Mouse (Mus musculus) spleen, adult 2 months (tissue): ENCODE measurements around the gene Rnf216. TPM values are rescaled to one million over a fixed set of nuclear protein-coding genes. Genes with fewer than 3 reads are reported as not detected.

Experiments used
- DNase-seq, 2 experiments: peaks; one replicate each; pipeline versions ENCODE4 v3.0.0 to v3.0.0-alpha.2; 2012 to 2021; ENCODE audit warnings: low spot score in 2 of 2, low read depth in 1 of 2
- H3K27ac ChIP-seq: fragments of 200-500 bp; 2 replicates; pipeline ENCODE4 v1.5.1; 2012; ENCODE audit warnings: low read length, inconsistent platforms; ENCODE audit not compliant: insufficient read depth
- H3K27me3 ChIP-seq: fragments of 200-500 bp; 2 replicates; pipeline ENCODE4 v1.6.1; 2012; ENCODE audit warnings: mild to moderate bottlenecking, moderate library complexity, low read length, inconsistent platforms; ENCODE audit not compliant: control insufficient read depth, insufficient read depth
- H3K36me3 ChIP-seq: fragments of 200-500 bp; 2 replicates; pipeline ENCODE4 v1.6.1; 2012; ENCODE audit warnings: mild to moderate bottlenecking, low read length, inconsistent platforms; ENCODE audit not compliant: control insufficient read depth, insufficient read depth
- H3K4me1 ChIP-seq: fragments of 200-500 bp; 2 replicates; pipeline ENCODE4 v1.6.1; 2011; ENCODE audit warnings: inconsistent platforms; ENCODE audit not compliant: control insufficient read depth, insufficient read depth, insufficient read length
- H3K4me3 ChIP-seq: fragments of 200-500 bp; 2 replicates; pipeline ENCODE4 v1.5.1; 2011; ENCODE audit warnings: mild to moderate bottlenecking, inconsistent platforms; ENCODE audit not compliant: insufficient read depth, insufficient read length; ENCODE audit errors: extremely low read depth
- CTCF ChIP-seq: fragments of 200-500 bp; IDR thresholded peaks from 2 replicates; pipeline ENCODE4 v1.5.1; 2011; ENCODE audit warnings: mild to moderate bottlenecking, inconsistent platforms; ENCODE audit not compliant: insufficient read depth, insufficient read length, insufficient replicate concordance; ENCODE audit errors: extremely low read depth
- POLR2A ChIP-seq: fragments of 200-500 bp; IDR thresholded peaks from 2 replicates; pipeline ENCODE4 v1.6.1; 2011; ENCODE audit warnings: low read depth, low read length, inconsistent platforms
- WGBS: fragments of 180-500 bp; shearing (Covaris S2); methylation state at CpG from one replicate; pipeline ENCODE4 v1.1.7; 2018; 5-methylcytosine and 5-hydroxymethylcytosine counted together
- polyA plus RNA-seq: library from polyadenylated mRNA; depleted of rRNA; stranded (reverse); fragments of >200 nt; gene quantifications from 2 replicates; pipeline ENCODE4 v1.2.3, GENCODE M21; 2012

The Rnf216 gene
- polyA plus RNA-seq, 1 experiment = 25.9 TPM

DNA sequence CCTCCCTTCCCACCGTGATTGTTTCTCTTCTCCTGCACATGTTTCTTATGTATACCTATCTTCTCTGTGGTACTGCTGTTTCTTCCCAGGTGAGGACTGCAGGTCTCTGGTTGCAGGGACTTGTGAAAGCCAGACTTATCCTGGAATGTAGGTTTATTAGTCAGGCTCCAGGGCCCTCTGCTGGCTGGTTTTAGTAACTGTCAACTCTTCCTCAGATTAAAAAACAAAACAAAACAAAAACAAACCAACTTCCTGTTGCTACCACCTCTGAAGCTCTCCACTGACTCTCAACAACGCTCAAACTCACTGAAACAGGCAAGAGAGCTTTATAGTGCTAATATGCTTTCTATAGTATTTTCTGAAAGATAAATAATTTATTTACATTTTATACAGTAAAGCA, 69.5 kb downstream of the Rnf216 start:
- 74% methylated on average over 2 of the region's 2 CpGs for WGBS
- Histone ChIP-seq H3K4me3 (no peak overlapping the region), H3K27me3 (no peaks in the 10 kb centered on the region), H3K4me1 (peaks cover 12% of the 10 kb centered on the region; the same call in 1 of the 2 replicates), H3K27ac (no peak overlapping the region), H3K36me3 (peaks cover 1% of the 10 kb centered on the region; the same call in 1 of the 2 replicates)
- DNase-seq = peak in 1 of 2 experiments; percentile 12
- no peak for TF ChIP-seq POLR2A
- no peak for TF ChIP-seq CTCF

DNA sequence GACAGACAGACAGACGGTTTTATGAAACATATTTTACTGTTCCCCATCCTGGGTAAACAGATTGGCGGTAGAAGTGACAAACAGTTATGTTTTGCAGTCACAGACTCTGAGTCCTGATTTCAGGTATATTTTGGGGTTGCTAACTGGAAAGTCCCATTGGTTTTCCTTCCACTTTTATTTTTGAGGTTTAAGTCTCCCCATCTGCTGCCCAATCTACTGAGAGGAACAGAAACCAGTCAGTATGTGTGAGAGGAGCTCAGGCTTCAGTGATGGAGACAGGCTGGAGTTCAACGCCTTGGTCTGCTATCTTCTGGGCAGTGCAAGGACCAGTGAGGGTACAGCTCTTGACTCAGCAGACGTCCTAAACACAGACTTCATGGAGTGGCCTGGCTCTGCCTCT, 74.0 kb downstream of the Rnf216 start:
- no peaks in the 10 kb centered on the region for H3K27me3 ChIP-seq
- H3K4me1 ChIP-seq = peaks cover 14% of the 10 kb centered on the region; the same call in 1 of the 2 replicates
- peak overlapping the region; percentile 97 for H3K27ac ChIP-seq
- H3K4me3 ChIP-seq = peak overlapping the region; percentile 57
- peak; percentile 28 to 36 for DNase-seq
- peaks cover 2% of the 10 kb centered on the region for H3K36me3 ChIP-seq
- WGBS = 21% methylated on average over 4 of the region's 4 CpGs
- TF ChIP-seq POLR2A (peak; percentile 12; the same call in 1 of the 2 replicates), CTCF (no peak)

DNA sequence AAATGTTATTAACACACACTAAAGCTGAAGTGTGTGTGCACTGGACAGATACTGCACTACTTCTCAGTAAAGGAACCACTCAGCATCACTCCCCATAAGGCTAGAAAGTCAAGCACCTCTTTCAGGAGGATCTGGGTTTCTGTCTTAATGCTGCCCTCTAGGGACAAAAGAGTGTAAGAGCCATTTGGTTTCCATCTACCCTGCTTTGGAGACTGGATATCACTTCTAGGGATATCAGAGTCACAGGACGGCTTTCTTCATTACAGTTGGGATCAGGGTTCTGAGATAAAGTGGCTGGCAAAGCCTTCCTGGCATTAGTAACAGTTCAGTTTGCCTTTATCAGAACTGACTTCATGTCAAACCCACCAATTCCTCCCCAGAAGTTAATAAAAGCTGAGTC, 75.6 kb downstream of the Rnf216 start:
- peaks cover 2% of the 10 kb centered on the region for H3K36me3 ChIP-seq
- peak overlapping the region; percentile 97; the same call in 1 of the 2 replicates for H3K27ac ChIP-seq
- H3K4me3 ChIP-seq = no peak overlapping the region
- H3K27me3 ChIP-seq = no peaks in the 10 kb centered on the region
- peaks cover 20% of the 10 kb centered on the region; the same call in 1 of the 2 replicates for H3K4me1 ChIP-seq
- 55% methylated on average over 1 of the region's 1 CpGs for WGBS
- peak in 1 of 2 experiments; percentile 42 for DNase-seq
- peak; percentile 9; the same call in 1 of the 2 replicates for TF ChIP-seq CTCF
- no peak for TF ChIP-seq POLR2A

DNA sequence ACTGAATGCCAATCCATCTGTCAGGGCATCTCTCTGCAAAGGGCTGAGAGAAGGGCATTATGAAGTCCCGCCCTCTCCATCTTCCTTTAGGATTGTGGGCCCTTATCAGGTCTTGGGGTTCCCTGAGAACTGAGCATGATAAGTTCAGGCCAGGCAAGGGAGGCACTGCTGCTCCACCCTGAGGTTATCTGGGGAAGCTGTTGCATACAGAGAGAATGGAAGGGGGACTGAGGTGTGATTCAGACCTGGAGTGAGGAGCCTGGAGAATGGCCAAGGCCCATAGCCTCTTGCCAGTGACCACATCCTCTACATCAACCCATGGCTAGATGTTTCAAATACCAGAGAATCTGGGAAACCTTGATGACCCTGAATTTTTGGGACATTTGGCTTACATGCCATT, 76.7 kb downstream of the Rnf216 start:
- H3K27ac ChIP-seq = no peak overlapping the region
- WGBS = 90% methylated on average over 1 of the region's 1 CpGs
- TF ChIP-seq CTCF (no peak), POLR2A (no peak)
- H3K4me3 ChIP-seq = no peak overlapping the region
- H3K4me1 ChIP-seq = peaks cover 18% of the 10 kb centered on the region; the same call in 1 of the 2 replicates
- peaks cover 2% of the 10 kb centered on the region for H3K36me3 ChIP-seq
- H3K27me3 ChIP-seq = no peaks in the 10 kb centered on the region
- no peak for DNase-seq

DNA sequence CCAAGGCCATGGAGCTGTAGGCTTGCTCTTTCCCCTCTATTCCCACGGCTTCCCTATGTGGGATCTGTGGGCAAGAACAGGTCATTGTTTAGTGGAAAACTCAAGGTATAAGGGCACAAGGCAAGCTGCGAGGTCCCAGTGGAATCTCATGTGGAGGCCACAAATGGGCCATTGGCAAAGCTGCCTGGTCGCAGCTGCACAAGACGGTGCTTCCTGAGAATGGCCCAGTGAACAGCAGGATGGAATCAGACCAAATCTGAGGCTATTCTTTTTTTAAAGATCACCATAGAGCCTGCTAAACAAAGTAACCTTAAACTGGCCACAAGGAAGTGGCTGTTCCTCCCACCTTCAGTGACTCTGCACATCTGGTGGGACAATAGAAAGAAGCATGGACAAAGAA, 77.5 kb downstream of the Rnf216 start:
- 87% methylated on average over 4 of the region's 4 CpGs for WGBS

DNA sequence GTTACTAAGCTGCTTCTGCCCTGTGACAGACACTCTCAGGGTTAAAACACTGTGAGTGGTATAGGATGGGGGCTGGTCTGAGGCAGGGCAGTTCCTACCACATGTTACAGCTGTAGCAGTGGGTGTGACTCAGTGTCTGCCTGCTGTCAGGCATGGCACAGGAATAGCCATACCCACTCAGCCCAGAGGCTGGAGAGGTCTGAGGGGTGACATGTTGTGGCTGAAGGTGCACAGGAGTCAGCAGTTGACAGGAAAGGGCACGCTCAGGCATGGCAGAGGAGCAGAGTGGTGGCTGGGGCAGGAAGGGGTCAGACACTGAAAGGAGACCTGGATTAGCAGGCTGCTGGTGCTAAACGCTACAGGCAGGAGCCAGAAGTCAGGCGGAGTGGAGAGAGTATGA, 78.7 kb downstream of the Rnf216 start:
- no peak for TF ChIP-seq CTCF
- no peak for TF ChIP-seq POLR2A
- no peak for DNase-seq
- 95% methylated on average over 3 of the region's 3 CpGs for WGBS
- H3K4me1 ChIP-seq = peaks cover 16% of the 10 kb centered on the region; the same call in 1 of the 2 replicates
- H3K27ac ChIP-seq = no peak overlapping the region
- peaks cover 2% of the 10 kb centered on the region; the same call in 1 of the 2 replicates for H3K36me3 ChIP-seq
- no peak overlapping the region for H3K4me3 ChIP-seq
- H3K27me3 ChIP-seq = no peaks in the 10 kb centered on the region

More for the DNA sequence above, 77.5 kb downstream of the Rnf216 start:
- Histone ChIP-seq H3K4me3 (no peak overlapping the region), H3K27ac (no peak overlapping the region), H3K36me3 (peaks cover 2% of the 10 kb centered on the region; the same call in 1 of the 2 replicates), H3K27me3 (no peaks in the 10 kb centered on the region), H3K4me1 (peaks cover 16% of the 10 kb centered on the region; the same call in 1 of the 2 replicates)
- DNase-seq = no peak
- TF ChIP-seq CTCF (no peak), POLR2A (no peak)

DNA sequence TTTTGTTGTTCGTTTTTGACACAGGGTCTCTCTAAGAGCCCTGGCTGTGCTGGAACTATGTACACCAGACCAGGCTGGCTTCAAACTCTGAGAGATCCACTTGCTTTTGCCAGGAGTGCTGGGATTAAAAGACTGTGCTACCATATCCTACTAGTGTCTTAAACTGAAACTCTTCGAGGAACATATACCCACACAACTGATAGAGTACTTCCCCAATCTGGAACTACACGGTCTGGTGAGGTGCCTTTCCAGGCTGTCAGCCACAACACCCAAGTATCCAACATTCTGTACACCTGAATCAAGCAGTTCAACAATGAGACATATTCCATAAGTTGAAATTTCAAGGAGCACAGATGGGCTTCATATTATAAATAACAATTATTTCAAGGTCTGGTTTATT, 79.5 kb downstream of the Rnf216 start:
- H3K4me1 ChIP-seq = peaks cover 14% of the 10 kb centered on the region; the same call in 1 of the 2 replicates
- WGBS = 32% methylated on average over 3 of the region's 3 CpGs
- DNase-seq = no peak
- no peaks in the 10 kb centered on the region for H3K27me3 ChIP-seq
- TF ChIP-seq CTCF = no peak
- no peak for TF ChIP-seq POLR2A
- no peak overlapping the region for H3K4me3 ChIP-seq
- H3K27ac ChIP-seq = no peak overlapping the region
- peaks cover 4% of the 10 kb centered on the region for H3K36me3 ChIP-seq
